Mouse (Mus musculus): Measurements from ENCODE around the gene Dxo. TPM values are rescaled to one million over a fixed set of nuclear protein-coding genes. Genes with fewer than 3 reads are reported as not detected.
"Not testable (repeated sequence)": the region's sequence is repeated elsewhere in the genome, so short reads cannot be mapped to it uniquely, and the experiment has no call there.

Dxo gene
- 10 to 100 TPM; 20.4 to 22.6 TPM for total RNA-seq (2021)
- long read RNA-seq, experiment 1, transcript Dxo-211 (7 exons, 1,447 nt), result major isoform, 7 of 17 reads
- long read RNA-seq, experiment 1, partial matches to known transcripts, result 7 of 17 reads
- long read RNA-seq, experiment 1, other reads (novel, unspliced or antisense), result 1 of 17 reads
- long read RNA-seq, experiment 2, partial matches to known transcripts, result 8 of 17 reads
- long read RNA-seq, experiment 2, other reads (novel, unspliced or antisense), result 4 of 17 reads

DNA sequence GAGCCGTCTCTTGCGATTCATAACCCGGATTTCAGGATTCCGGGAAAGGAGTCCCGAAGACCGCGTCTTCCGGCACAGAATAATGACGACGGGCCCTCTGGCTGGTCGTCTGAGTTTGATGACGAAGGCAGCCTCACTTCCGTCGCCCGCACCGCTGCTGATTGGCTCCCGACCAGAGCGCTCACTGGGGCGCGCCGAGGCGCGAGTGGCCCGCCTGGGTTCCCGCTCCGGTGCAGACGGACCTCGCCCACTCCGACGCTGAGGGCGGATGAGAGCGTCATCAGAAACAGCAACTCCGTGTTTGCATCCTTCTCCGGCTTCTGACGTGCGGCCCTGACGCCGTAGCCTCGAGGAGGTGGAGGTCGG, at the start of gene Dxo, which contains the start of gene Stk19:
TSS of gene Dxo (plus strand) at position 164 of the 366 bp plus-strand sequence.
TSS of gene Stk19 (minus strand) at position 90 of the 366 bp plus-strand sequence.
- peak; percentile 88 to 97 for DNase-seq (ENCODE audit: low spot score in 2 of 2)

DNA sequence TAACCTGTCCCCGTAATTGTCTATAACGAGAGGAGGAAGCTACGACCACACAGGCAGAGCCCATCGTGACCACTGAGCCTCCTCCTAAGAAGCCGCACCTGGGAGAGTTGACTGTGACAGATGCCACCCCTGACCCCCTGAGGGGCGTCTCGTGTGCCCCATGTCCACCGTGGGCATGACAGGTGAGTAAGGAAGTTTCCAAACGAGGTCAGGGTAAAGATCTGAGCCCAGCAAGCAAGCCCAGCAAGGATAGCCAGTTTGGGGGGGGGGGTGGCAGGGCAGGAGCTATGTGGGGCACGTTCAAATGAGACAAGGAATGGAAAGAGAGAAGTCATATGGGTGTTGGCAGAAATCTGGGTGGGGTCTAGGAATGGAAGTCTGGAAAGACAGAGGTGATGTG, 41.8 kb upstream of the Dxo start:
- no peak for DNase-seq (ENCODE audit: low spot score in 2 of 2)

DNA sequence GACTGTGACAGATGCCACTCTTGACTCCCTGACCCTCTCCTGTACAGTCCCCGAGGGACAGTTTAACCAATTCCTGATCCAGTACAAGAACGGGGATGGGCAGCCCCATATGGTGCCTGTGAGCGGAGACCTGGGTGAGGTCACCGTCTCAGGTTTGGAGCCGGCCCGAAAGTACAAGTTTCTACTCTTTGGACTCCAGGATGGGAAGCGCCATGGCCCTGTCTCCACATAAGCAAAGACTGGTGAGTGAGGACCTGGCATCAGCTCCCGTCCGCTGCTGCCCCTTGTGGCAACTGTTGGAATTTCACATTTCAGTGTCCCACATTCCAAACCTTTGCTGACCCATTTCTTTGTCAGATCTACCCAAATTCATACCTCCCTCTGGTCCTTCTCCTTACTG, 41.2 kb upstream of the Dxo start:
- DNase-seq (ENCODE audit: low spot score in 2 of 2), result peak in 1 of 2 experiments; percentile 41

DNA sequence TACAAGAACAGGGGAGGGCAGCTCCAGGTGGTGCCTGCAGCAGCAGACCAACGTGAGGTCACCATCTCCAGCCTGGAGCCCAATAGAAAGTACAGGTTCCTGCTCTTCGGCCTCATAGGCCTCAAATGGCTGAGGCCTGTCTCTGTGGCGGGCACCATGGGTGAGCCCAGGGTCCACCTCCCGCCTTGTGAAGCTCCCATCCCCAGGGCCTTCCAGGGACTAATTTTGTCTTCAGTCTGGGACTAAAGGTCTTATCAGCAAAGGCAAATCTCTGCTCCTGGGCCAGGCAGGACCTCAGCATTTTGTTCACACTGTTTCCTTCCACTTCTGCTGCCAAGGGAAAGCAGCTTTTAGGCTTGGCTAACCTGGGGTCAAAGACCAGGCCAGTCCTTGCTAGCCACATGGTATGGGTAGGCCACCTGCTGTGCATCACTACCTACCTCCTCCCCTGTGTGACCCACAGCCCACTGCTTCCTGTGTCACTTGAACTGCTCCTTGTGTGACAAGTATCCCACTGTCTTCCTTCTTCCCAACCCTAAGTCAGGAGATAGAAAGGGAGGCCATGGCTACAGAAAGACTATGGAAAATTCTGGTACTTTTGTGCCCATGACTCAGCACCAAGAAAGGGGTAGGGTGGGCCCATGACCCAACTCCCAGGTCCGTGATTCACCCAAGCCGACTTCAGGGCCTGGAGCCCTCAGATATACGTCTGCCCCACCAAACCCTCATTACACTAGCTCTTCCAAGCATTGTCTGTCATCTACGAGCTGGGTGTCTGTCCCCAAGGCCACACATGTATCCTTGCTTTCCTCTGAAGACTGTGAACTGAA, 40.3 kb upstream of the Dxo start:
- DNase-seq (ENCODE audit: low spot score in 2 of 2), result no peak

DNA sequence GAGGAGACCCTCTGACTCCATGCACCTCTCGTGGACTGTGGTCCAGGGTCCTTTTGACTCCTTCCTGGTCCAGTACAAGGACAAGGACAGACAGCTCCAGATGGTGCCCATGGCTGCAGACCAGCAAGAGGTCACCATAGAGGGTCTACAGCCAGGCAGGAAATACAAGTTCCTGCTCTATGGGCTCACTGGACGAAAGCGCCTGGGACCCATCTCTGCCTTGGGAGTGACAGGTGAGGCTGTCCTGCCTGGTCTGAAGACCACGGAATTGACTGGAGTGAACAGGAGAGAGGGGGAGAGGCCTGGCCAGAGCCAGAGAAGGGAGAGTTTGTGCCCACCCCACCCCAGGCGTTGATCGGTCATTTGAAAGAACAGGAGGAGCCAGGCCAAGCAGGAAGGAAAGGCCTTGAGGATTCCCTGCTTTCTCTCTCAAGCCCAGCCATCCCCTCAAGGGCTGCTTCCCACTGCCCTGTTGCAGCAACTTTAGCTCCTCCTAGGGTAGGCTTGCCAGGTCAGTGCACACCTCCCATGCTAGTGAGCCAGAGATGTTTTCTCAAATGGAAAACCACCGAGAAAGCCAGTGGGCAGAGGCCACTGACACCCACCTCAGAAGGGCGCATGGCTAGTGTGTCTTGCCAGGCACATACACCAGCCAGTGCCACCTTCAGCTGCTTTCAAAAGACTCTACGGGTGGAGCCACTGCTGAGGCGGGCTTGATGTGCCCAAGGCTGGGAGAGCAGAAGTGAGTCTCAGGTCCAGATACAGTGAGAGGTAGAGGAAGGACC, 39.4 kb upstream of the Dxo start:
- DNase-seq (ENCODE audit: low spot score in 2 of 2), result not testable (repeated sequence)

DNA sequence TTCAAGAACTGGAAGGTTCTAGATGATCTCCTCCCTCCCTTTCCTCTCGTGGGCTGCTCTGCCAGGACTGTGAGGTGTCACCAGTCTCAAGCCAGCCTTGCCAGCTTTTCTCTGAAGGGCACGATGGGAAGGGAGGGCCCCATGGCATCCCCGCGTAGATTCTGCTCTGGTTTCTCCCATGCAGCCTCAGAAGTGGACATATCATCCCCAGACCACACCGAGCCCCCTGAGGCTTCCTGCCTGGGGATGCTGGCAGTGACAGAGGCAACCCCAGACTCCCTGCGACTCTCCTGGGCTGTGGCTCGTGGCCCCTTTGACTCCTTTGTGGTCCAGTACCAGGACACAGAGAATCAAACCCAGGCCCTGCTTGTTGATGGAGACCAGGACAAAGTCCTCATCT, 38.7 kb upstream of the Dxo start:
- not testable (repeated sequence) for DNase-seq (ENCODE audit: low spot score in 2 of 2)

DNA sequence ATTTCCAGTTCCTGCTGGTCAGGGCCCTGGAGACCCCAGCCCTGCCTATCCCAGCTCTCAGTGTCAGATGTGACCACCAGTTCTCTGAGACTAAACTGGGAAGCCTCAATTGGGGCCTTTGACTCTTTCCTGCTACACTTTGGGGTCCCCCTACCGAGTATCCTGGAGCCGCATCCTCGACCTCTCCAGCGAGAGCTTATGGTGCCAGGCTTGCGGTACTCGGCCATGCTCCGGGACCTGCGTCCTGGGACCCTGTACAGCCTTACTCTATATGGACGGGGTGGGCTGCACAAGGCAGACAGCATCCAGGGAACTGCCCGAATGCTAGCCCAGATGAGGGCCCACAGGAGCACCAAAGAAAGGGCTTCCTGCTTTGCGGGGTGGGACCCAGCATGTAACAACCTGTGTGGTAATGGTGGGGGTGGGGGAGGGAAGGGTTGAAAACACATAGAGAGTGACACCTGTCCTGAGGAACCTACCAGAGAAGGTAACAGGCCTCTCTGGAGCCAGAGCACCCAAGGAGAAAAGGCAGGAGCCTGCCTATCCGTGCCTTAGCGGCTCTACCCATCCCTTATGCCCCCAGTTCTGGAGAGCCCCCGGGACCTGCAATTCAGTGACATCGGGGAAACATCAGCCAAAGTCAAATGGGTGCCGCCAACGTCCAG, 37.8 kb upstream of the Dxo start:
- no peak for DNase-seq (ENCODE audit: low spot score in 2 of 2)

DNA sequence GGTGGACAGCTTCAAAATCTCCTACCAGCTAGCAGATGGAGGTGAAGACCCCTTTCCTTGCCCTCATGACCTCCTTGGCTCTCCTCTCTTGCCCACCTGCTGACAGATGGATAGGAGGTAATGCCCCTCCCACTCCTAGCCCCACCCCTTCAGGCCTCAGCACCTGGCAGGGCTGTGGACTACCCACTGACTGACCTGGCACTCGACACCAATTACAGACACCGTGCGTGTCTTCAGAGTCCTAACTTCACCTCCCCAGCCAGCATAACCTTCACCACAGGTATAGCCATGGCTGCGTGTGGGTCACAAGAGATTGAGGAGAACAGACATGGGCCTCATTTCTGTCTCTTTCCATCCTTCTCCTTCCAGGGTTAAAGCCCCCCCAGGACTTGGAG, 37.3 kb upstream of the Dxo start:
- no peak for DNase-seq (ENCODE audit: low spot score in 2 of 2)

DNA sequence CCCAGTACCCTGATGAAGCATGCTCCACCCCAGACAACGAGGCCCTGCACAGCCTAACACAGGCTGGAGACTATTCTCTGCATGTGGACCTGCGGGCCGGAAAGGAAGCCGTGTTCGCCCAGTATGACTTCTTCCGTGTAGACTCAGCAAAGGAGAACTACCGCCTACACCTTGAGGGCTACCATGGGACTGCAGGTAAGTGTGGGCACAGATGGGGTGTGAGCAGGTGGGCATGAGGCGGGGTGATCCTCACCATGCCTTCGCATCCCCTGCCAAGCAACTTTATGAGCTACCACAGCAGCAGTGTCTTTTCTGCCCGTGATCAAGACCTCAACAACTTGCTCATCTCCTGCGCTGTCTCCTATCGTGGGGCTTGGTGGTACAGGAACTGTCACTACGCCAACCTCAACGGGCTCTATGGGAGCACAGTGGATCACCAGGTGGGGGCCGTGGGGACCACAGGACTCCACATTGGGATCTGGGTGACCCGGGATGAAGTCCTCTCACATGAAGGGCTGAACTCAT, 36.0 kb upstream of the Dxo start:
- DNase-seq (ENCODE audit: low spot score in 2 of 2), result peak in 1 of 2 experiments; percentile 5

DNA sequence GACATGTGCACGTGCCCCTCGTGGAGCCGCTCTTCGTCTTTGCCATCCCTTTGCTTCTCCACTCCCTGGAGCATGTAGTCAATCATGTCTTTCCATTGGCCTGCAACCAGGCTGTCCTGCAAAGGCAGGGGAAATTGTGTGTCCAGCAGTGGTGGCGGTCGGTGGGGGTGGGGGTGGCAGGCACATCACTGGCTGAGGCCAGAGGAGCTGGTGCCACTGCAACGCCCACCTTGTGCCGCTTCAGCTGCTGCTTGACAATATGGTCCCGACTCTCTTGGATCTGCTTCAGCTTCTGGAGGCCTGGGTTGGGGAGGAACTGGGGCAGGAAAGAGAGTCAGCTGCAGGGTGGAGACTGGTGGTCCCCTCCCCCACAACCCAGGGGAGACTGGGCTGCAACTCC, 34.1 kb upstream of the Dxo start:
- DNase-seq (ENCODE audit: low spot score in 2 of 2), result peak in 1 of 2 experiments; percentile 9

DNA sequence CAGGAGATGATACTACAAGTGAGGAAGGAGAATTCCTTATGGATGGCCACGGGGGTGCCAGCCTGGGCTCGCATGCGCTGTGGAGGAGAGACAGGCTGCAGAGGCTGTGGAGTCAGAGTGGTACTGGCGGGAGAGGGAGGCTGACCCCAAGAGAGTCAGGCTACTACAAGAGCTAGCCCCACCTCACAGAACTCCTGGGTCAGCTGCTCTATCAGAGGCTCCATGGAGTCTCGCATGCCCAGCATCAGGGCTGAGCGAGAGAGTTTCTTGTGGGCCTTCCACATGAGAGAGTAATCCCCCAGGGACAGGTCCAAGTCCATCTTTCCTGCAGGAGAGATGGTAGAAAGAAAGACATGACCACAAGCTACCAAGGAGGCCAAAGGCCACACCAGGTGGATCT, 33.5 kb upstream of the Dxo start:
- DNase-seq (ENCODE audit: low spot score in 2 of 2), result peak in 1 of 2 experiments; percentile 7

DNA sequence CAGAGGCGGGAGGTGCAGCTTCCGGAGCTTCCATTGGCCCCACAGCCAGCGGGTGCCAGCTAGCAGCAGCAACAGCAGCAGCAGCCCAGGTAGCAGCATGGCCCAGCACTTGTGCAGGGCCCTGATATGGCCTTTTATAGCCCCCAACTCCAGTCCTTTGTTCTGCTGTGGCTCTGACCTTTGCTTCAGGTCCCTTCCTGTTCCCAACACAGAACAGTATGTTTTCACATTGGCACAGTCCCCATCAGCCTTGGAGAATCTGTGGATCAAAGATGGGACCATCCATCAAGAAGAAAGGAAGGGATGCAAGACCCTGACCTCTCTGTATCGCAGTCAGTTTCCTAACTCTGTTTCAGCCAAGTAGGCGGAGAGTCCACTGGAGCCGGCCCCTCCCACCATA, 32.5 kb upstream of the Dxo start, which contains the start of gene Cyp21a1:
TSS of gene Cyp21a1 (minus strand) at position 261 of the 400 bp plus-strand sequence.
- not testable (repeated sequence) for DNase-seq (ENCODE audit: low spot score in 2 of 2)

DNA sequence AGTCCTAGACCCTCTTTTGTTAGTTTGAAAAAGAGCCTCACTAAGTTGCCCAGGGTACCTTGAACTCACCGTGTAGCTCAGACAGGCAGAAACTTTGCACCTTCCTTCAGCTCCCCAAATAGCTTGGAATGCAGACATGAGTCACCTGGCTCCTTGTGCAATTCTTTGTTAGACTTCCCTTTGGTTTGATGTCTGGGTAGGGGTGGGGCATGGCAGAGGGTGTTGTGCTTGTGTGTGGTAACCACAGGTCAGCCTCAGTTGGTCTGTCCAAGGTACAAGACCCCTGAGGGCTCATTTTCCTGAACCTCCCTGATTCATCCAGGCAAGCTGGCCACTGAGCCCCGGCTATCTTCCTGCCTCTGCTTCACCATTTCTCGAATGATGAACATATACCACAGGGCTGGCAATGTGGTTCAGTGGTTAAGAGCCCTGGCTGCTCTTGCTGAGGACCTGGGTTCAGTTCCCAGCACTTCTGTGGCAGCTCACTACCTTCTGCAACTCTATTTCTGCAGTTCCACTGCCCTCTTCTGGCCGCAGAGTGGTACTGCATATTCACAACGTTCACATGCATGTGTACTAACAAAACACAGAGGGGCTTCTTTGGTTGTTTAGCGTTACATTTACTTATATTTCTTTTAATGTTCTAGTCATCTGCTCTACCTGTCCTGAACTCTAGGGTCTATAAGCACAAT, 31.8 kb upstream of the Dxo start:
- no peak for DNase-seq (ENCODE audit: low spot score in 2 of 2)

DNA sequence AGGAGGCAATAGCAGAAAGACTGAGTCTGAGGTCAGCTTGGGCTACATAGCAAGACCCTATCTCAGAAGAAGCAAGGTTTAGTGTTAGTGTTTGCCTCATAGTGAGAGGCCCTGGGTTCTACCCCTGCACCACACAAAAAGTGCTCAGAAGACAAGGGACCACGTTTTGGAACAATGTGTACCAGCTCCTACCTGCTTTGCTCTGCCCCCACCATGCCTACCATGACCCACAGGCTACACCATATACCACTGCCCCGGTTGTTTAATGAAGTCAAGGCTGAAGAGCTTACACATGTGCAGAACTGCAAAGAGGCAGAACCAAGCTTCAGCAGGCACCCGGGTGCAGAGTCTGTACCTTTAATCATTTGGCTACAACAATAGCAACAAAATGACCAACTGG, 29.6 kb upstream of the Dxo start:
- peak in 1 of 2 experiments; percentile 5 for DNase-seq (ENCODE audit: low spot score in 2 of 2)

DNA sequence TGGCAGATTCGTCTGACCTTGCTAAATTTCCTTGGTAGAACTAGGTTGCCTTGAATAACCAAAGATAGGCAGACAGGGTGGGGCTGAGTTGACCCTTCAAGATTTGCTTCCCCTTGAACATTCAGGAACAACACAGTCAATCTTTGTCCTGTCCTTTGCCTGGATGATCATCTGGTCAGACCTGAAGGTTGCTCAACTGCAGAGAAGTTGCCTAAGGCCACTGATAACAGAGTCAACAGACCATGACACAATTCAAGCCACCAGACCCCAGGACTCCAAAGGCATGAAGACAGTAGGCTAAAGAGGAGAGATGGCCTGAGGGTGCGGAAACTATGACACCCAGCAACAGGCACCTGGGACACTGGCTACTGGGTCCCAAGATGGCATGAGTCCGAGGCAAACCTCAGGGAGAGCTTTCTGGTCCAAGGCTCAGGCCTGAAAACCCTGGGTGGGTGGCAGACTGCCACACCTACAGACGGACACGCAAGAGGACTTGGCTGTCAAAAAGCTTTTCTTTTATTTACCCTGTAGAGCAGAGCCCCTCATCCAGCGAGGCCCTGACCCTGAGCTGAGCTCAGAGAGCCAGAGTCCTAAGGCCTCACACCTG, 28.1 kb upstream of the Dxo start:
- no peak for DNase-seq (ENCODE audit: low spot score in 2 of 2)

DNA sequence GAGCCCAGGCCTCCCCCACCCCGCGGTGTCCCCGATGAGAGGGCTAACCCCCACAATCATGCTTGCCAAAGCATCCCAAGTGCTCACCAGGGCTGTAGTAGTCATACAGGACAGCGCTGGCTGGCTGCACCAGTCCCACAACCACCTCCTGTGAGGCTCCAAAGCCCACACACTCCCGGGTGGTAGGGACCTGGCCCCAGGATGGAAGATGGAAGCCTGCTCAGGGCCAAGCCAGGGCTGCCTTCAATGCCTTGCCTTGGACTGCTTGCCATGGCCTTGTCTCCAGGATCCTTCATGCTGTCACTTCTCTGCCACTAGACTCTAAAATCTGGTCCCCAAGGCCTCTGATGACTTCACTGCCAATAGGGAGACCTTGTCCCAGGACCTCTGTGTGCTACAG, 26.4 kb upstream of the Dxo start:
- not testable (repeated sequence) for DNase-seq (ENCODE audit: low spot score in 2 of 2)

DNA sequence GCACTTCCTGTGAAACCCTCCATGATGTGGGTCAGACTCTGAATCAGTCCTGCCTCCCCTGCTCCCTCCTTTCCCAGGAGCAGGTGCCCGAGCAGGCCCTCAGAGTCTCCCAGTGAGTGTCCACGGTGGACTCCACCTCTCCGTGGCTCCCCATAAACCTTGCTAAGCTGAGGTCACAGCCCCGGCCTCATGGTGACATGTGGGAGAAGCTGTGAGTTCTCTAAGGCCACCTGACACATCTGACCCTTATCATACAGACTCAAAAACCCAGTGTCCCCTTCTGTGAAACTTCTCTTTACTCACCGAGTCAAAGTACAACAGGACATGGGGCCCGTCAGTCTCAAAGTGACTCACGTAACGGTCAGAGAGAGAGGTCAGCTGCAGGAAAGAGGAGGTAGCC, 26.0 kb upstream of the Dxo start:
- DNase-seq (ENCODE audit: low spot score in 2 of 2), result not testable (repeated sequence)

DNA sequence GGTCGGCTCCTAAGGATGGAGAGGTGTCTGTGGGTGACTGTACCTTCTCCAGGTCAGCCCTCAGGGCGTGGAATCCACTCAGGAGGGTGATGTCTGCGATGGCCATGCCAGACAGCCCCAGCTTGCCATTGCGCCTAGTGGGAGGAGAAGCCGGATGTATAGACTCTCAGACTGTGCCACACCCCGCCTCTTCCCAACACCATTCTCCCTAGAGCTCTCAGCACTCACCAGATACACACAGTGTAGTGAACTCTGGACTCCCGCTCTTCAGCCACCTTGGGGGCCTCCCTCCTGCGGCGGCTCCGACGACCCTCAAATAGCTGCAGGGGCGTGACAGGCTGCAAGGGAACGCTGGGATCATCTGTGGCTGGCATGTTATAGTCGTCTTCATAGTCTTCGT, 25.5 kb upstream of the Dxo start:
- no peak for DNase-seq (ENCODE audit: low spot score in 2 of 2)

DNA sequence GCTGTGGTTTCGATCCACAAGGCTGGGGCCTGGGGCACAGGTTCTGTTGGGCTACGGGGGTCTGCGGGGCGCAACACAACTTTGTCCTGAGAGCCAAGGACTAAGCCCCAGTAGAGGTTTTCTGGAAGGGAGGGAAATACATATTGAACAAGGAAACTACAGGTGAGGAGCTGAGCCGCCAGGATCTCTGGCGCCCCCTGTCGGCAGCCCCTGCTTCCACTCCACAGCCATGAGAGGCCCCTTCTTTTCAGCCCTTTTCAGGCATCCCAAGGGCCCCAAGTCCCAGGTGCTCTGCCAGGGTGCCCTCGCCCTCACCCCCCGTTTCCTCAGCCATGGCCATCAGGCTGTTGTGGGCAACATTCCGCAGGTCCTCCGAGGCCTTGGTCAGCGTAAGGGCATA, 23.1 kb upstream of the Dxo start:
- not testable (repeated sequence) for DNase-seq (ENCODE audit: low spot score in 2 of 2)

DNA sequence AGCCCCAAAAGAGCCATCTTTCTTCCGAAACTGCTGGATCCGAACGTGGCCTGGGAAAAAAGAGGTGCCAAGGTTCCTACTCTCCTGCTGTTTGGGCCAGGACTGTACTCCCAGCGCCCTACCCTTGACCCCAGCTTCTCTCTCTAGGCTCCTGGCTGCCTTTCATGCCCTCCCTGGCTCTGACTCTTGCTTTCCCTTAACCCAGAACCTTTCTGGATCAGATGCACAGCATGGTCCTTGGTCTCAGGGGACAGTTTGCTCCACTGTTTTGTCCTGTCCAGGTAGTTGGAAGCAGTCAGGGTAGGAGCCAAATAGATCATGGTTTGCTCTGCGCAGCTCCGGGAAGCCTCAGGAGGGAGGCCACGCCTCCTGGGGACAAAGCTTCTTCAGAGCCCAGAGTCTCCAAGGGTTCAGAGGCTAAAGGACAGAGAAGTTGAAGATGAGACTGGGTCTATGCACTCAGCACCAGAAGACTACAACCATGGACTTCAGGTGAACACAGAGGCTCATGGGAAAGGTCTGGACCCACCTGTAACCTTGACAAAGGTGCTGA, 21.9 kb upstream of the Dxo start:
- no peak for DNase-seq (ENCODE audit: low spot score in 2 of 2)

Data from gastrocnemius, postnatal 4 days (tissue).